Mouse (Mus musculus): Measurements from ENCODE around the gene Sbds.
"Not testable (repeated sequence)": the region's sequence is repeated elsewhere in the genome, so short reads cannot be mapped to it uniquely, and the experiment has no call there.

The Sbds gene

GRCm38 (mm10) chr5:130256678-130257271 is 1.4 kb upstream of the Sbds start:
- peak; percentile 96 for DNase-seq (ENCODE audit: low spot score)

GRCm38 (mm10) chr5:130255799-130256525 is 632 bp upstream of the Sbds start:
- DNase-seq (ENCODE audit: low spot score), result not testable (repeated sequence)

- peak; percentile 64 for DNase-seq (ENCODE audit: low spot score)
These were observed 940 bp downstream of the Sbds start for GRCm38 (mm10) chr5:130254164-130255016.

GRCm38 (mm10) chr5:130247823-130248222 is 7.5 kb downstream of the Sbds start:
- DNase-seq (ENCODE audit: low spot score), result no peak

GRCm38 (mm10) chr5:130241426-130241825 is 13.9 kb downstream of the Sbds start:
- no peak for DNase-seq (ENCODE audit: low spot score)

GRCm38 (mm10) chr5:130239856-130240255 is 15.5 kb downstream of the Sbds start:
- no peak for DNase-seq (ENCODE audit: low spot score)

GRCm38 (mm10) chr5:130239236-130239635 is 16.1 kb downstream of the Sbds start:
- no peak for DNase-seq (ENCODE audit: low spot score)

GRCm38 (mm10) chr5:130236302-130236701 is 19.0 kb downstream of the Sbds start:
- no peak for DNase-seq (ENCODE audit: low spot score)

GRCm38 (mm10) chr5:130228120-130228519 is 27.2 kb downstream of the Sbds start:
- no peak for DNase-seq (ENCODE audit: low spot score)

- no peak for DNase-seq (ENCODE audit: low spot score)
These were observed 28.5 kb downstream of the Sbds start for GRCm38 (mm10) chr5:130226790-130227189.

- peak; percentile 87 for DNase-seq (ENCODE audit: low spot score)
These were observed 33.0 kb downstream of the Sbds start for GRCm38 (mm10) chr5:130222146-130223004.

- peak; percentile 43 for DNase-seq (ENCODE audit: low spot score)
These were observed 33.6 kb downstream of the Sbds start for GRCm38 (mm10) chr5:130221760-130222145.

- DNase-seq (ENCODE audit: low spot score), result peak; percentile 11
These were observed 34.0 kb downstream of the Sbds start for GRCm38 (mm10) chr5:130221316-130221715.

GRCm38 (mm10) chr5:130218336-130218735 is 37.0 kb downstream of the Sbds start:
- no peak for DNase-seq (ENCODE audit: low spot score)

GRCm38 (mm10) chr5:130217406-130217805 is 37.9 kb downstream of the Sbds start:
- DNase-seq (ENCODE audit: low spot score), result no peak

GRCm38 (mm10) chr5:130216781-130217180 is 38.5 kb downstream of the Sbds start, which contains the start of gene Tmem248:
Gene Tmem248 (plus strand): TSS chr5:130217081.
- DNase-seq (ENCODE audit: low spot score), result no peak

- DNase-seq (ENCODE audit: low spot score), result no peak
These were observed 42.4 kb downstream of the Sbds start for GRCm38 (mm10) chr5:130212956-130213355.

- no peak for DNase-seq (ENCODE audit: low spot score)
These were observed 48.0 kb downstream of the Sbds start for GRCm38 (mm10) chr5:130207299-130207698.

GRCm38 (mm10) chr5:130205441-130206023 is 49.8 kb downstream of the Sbds start:
- DNase-seq (ENCODE audit: low spot score), result no peak

- no peak for DNase-seq (ENCODE audit: low spot score)
These were observed 50.8 kb downstream of the Sbds start for GRCm38 (mm10) chr5:130204560-130204959.

GRCm38 (mm10) chr5:130203948-130204347 is 51.4 kb downstream of the Sbds start:
- DNase-seq (ENCODE audit: low spot score), result no peak
